Mouse (Mus musculus) thymus, postnatal 10 days (tissue): ENCODE measurements around the gene Rbm17.
A peak's percentile ranks its signal among the peaks of the same experiment; 100 is the strongest.

Experiments
- DNase-seq, 2 experiments: peaks; one replicate each; pipeline ENCODE4 v3.0.0; 2021; ENCODE audit warnings: low spot score in 2 of 2

The Rbm17 gene

DNA sequence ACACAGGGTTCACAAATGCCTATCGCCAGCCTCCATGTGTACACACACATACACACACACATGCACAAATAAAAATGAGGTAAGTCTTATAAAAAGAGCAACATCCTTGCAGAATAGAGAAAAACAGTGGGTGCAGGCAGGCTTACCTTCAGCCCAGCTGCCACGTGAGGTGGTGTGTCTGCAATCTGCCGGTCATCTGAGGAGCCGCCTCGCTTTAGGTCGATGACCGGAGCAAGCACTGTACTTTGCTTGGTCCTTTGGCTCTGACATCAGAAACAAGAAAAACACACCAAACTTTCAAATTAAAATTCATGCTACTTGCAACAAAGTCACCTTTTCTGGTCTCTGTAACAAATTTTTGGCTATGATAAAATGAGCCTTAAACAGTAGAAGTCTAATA, 6.0 kb downstream of the Rbm17 start:
- DNase-seq = no peak

DNA sequence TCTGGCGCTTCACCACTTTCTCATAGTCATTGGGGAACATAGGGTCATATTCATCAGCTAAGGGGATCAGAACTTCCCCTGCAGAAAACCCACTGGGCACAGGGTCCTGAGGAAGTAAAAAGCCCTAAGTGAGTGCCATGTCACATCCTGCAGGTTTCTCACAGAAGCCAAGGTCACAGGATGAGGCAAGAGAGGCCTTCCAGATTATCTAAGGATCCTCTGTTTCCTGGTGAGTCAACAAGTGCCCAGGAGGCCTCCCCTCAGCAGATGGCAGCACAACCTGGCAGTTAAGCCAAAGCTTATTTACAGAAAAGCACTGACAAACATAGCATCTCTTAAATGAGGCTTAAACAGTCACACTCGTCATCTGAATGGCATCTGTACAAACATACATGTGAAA, 7.3 kb downstream of the Rbm17 start:
- no peak for DNase-seq

GRCm38 (mm10) chr2:11587996-11588395, 16.0 kb downstream of the Rbm17 start:
- DNase-seq = no peak

- DNase-seq = no peak
These were observed 24.6 kb downstream of the Rbm17 start for GRCm38 (mm10) chr2:11579399-11579798.

DNA sequence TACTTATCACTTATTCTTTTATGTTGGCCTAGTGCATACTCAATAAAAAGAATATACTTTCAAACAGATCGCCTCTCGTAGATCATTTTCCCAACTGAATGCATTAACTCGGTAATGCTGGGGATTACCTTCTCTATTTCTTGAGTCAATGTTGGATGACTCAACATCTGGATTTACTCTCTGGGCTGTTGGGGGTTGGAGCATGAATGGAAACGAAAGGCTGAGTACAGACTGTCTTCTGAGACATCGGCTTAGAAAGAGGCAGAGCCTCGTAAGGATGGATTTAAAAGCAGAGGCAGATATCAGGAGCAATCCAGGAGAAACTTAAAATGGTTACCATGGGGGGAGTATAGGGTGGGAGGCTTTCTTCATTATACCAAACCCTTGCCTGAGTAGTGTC, 25.8 kb downstream of the Rbm17 start:
- DNase-seq = no peak

DNA sequence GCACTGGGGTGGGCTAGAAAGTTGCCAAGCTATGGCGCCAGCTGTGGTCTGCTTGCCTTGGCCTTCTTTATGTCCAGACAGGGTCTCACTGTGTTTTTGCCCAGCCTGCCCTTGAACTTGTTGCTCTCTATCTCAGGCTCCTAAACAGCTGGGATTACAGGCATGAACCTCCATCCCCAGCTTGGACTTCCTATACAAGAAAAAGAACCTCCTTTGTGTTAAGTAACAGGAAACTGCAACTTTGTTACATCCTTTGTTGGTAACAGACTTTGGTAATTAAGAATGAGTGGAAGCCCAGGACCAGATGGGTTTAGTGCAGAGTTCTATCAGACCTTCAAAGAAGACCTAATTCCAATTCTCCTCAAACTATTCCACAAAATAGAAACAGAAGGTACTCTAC, 30.3 kb downstream of the Rbm17 start:
- DNase-seq = no peak

- DNase-seq = no peak
These were observed 32.9 kb downstream of the Rbm17 start for GRCm38 (mm10) chr2:11571004-11571535.

GRCm38 (mm10) chr2:11568471-11568870, 35.5 kb downstream of the Rbm17 start:
- DNase-seq = no peak

GRCm38 (mm10) chr2:11567781-11568362, 36.1 kb downstream of the Rbm17 start:
- DNase-seq = peak; percentile 54 to 84

GRCm38 (mm10) chr2:11566898-11567297, 37.1 kb downstream of the Rbm17 start:
- no peak for DNase-seq

DNA sequence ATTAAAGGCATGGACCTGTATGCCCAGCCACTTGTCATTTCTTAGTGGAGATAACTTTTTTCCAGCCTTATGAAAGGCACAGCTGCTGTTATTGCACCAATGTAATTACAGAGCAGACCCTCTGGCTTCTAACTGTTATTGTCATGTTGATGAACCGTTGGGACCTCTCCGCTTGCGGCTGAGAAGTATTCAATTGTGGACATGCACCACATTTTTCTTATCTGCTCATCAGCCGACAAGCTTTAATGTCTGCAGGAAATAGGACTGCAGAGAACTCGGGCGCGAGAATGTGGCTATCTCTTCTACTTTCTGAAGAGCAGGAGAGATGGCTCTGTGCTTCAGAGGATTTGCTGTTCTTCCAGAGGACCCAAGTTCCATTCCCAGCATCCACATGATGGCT, 37.7 kb downstream of the Rbm17 start:
- no peak for DNase-seq

DNA sequence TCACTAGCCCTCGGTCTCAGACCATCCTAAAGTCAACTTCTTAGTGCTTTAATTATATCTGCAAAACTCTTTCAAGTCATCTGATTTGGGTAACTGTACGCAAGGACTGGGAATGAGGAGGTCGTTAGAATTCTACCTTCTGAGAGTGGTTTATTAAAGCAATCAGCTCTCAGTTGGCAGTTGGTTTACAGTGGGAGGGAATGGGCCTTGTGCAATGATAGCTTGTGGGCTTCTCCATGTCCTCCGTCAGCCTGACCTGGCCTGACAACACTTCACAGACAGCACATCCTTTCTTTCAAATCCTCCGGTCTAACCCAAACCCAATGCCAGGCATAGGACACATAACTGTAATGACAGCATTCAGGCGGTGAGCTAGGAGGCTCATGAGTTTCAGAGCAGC, 39.2 kb downstream of the Rbm17 start:
- no peak for DNase-seq

DNA sequence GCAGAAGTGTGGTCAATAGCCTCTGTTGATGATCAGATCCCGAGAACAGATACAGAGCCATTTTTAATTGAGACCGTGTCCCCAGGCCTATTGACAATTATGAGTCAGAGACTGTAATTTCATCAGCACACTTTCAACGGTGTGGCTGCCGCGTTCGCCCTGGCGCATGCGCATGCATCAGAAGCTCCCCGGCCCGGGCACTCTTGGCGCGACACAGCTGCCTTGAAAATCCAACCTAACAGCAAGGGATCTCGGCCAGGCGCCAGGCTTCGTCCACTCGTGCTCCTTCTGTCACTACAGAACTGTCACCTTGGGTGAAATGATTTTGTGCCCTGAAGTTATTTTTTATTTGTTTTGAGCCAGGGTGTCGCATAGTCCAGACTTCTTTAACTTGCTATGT, 40.7 kb downstream of the Rbm17 start:
- no peak for DNase-seq

GRCm38 (mm10) chr2:11558654-11559053, 45.3 kb downstream of the Rbm17 start:
- no peak for DNase-seq

DNA sequence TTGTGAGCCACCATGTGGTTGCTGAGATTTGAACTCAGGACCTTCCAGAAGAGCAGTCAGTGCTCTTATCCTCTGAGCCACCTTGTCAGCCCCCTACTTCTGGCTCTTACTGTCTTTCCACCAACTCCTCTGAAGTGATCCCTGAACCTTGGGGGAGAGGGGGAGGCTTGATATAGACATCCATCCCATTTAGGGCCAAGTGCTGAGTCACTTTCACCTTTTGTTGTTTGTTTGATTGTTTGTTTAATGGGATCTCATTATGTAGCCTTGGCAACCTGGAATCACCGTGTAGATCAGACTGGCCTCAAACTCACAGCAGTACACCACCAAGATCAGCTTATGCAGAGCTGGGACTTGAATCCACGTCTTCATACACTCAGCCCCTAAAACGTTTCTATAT, 46.7 kb downstream of the Rbm17 start:
- no peak for DNase-seq

DNA sequence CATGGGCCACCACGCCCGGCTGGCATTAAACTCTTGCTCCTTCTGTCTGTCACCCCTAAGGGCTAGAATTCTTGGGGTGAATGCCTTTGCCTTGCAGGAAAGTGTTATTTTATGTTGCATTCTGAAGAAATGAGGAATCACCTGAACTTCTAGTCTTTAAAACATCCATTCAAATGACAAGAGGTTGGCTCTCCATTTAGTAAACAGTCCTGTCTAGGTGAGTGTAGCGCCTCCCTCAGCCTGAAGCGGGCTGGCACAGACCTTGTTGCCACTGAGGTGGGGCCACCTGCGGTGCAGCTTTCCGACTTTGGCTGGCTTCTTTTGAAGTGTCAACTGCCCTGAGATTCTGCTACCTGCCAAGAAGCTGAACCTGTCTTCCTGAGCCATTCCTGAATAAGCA, 48.6 kb downstream of the Rbm17 start:
- DNase-seq = no peak

DNA sequence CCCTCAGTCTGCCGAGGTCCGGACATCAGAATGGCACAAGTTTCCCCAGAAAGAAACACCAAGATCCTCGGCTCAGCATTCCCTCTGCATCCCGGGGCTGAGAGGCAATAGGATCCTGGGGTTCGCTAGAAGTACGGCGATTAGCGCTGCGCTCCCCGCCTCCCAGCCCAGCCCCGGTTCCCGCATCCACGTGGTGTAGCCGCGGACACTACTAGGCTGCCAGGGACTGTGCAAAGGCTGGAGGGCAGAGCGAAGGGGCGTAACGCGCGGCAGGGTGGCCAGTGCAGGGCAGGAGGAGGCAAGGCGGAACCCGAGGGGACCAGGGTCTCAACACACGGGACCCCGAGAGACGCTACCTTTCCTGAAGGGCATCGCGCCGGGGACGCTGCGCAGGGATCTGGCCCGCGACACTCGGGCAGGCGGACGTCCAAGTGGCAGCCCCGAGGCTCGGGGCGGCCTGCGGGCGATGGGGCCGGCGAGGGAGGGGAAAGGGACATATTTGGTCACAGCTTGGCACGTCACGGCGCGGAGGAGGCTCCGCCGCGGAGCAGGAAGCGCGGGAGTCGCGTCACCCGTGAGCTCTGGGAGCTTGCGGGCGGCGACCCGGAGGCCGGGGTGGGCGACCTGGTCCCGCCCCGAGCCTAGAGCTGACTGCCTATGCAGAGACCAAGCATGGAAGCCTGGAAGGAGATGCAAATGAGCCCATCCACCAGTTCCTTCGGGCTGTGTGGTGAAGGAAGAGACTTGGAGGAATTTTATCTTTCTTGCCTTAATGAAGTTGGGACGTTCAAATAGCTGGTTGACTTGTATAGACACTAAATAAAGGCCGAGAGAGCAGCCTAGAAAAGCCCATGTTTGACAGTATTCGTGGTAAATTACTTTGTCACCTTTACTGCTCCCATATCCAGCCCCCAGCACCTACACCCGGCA, 50.2 kb downstream of the Rbm17 start, which contains the start of gene Pfkfb3:
TSS of gene Pfkfb3 (minus strand) at position 607 of the 930 bp plus-strand sequence.
- peak; percentile 72 to 74 for DNase-seq

DNA sequence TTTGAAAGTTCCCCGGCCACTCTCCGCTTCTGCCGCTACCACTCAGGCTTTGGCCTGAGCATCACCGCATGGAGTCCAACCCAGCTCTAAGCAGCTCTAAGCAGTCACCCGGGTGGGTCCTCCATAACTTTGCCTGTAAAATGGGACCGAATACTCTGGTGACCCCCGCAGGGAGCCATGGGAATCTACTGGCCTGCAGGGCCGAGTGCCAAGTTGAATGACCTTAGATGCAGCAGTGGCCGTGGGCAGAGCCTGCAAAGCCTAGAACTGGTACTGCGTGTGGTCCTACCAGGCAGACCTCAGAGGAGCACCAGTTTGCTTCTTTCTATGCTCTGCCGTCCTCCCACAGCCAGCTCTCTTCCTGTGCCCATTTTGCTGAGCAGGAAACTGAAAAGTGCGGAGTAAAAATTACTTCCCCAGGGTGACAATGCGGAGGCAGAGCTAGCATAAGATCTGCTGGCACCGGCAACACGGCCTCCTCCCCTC, 50.9 kb downstream of the Rbm17 start:
- peak in 1 of 2 experiments; percentile 34 for DNase-seq

GRCm38 (mm10) chr2:11552297-11552821, 51.6 kb downstream of the Rbm17 start:
- DNase-seq = peak; percentile 30 to 47

- DNase-seq = no peak
These were observed 52.2 kb downstream of the Rbm17 start for GRCm38 (mm10) chr2:11551726-11552125.

- peak in 1 of 2 experiments; percentile 31 for DNase-seq
These were observed 55.4 kb downstream of the Rbm17 start for GRCm38 (mm10) chr2:11548508-11548907.

DNA sequence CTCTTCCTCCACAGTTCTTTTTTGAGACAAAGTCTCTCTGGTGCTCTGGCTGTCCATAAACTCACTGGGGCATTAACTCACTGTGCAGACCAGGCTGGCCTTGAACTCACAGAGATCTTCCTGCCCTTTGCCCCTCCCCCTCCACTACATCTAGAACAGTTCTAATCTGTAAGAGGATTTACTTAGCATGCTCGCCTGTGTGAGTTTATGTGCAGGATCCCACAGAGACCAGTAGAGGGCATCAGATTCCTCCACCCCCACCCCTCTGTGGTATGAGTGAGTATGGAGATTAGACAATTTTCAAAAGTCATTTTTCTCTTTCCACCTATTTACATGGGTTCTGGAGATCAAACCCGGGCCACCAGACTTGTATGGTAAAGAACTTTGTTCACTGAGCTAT, 56.3 kb downstream of the Rbm17 start:
- peak; percentile 55 to 56 for DNase-seq
